Mouse (Mus musculus): Measurements from ENCODE around the gene Ces2b. TPM values are rescaled to one million over a fixed set of nuclear protein-coding genes. Genes with fewer than 3 reads are reported as not detected.
"Not testable (repeated sequence)": the region's sequence is repeated elsewhere in the genome, so short reads cannot be mapped to it uniquely, and the experiment has no call there.

Gene Ces2b
- not detected in 2 replicates for polyA plus RNA-seq (2012; ENCODE audit: insufficient read depth, insufficient read length, missing spikeins)

GRCm38 (mm10) chr8:104831440-104831839 lies at the start of gene Ces2b:
Gene Ces2b (plus strand): TSS chr8:104831572.
- Histone ChIP-seq H3K4me1 (ENCODE audit: control insufficient read depth, insufficient read depth, insufficient read length, low read length) (no peaks in the 10 kb centered on the region), H3K4me3 (ENCODE audit: insufficient read depth, low read depth, low read length) (no peak within 1 kb of the TSS), H3K27ac (replicated peaks; ENCODE audit: low read depth, low read length) (no peak within 1 kb of the TSS)

GRCm38 (mm10) chr8:104787049-104787448 lies 44.3 kb upstream of the Ces2b start:
- Histone ChIP-seq H3K4me3 (ENCODE audit: insufficient read depth, low read depth, low read length) (no peak overlapping the region), H3K27ac (replicated peaks; ENCODE audit: low read depth, low read length) (no peak overlapping the region), H3K4me1 (ENCODE audit: control insufficient read depth, insufficient read depth, insufficient read length, low read length) (no peaks in the 10 kb centered on the region)

- Histone ChIP-seq H3K4me3 (ENCODE audit: insufficient read depth, low read depth, low read length) (no peak overlapping the region), H3K4me1 (ENCODE audit: control insufficient read depth, insufficient read depth, insufficient read length, low read length) (no peaks in the 10 kb centered on the region), H3K27ac (replicated peaks; ENCODE audit: low read depth, low read length) (no peak overlapping the region)
Observed at GRCm38 (mm10) chr8:104788929-104789328, 42.4 kb upstream of the Ces2b start.

- Histone ChIP-seq H3K4me1 (ENCODE audit: control insufficient read depth, insufficient read depth, insufficient read length, low read length) (no peaks in the 10 kb centered on the region), H3K4me3 (ENCODE audit: insufficient read depth, low read depth, low read length) (no peak overlapping the region), H3K27ac (replicated peaks; ENCODE audit: low read depth, low read length) (no peak overlapping the region)
Observed at GRCm38 (mm10) chr8:104789886-104790680, 41.3 kb upstream of the Ces2b start.

GRCm38 (mm10) chr8:104799385-104799784 lies 32.0 kb upstream of the Ces2b start:
- no peak overlapping the region for H3K27ac ChIP-seq (replicated peaks; ENCODE audit: low read depth, low read length)

GRCm38 (mm10) chr8:104806127-104806526 lies 25.2 kb upstream of the Ces2b start:
- no peak overlapping the region for H3K4me3 ChIP-seq (ENCODE audit: insufficient read depth, low read depth, low read length)
- H3K27ac ChIP-seq (replicated peaks; ENCODE audit: low read depth, low read length): no peak overlapping the region
- no peaks in the 10 kb centered on the region for H3K4me1 ChIP-seq (ENCODE audit: control insufficient read depth, insufficient read depth, insufficient read length, low read length)

More at GRCm38 (mm10) chr8:104799385-104799784, 32.0 kb upstream of the Ces2b start:
- Histone ChIP-seq H3K4me1 (ENCODE audit: control insufficient read depth, insufficient read depth, insufficient read length, low read length) (no peaks in the 10 kb centered on the region), H3K4me3 (ENCODE audit: insufficient read depth, low read depth, low read length) (no peak overlapping the region)

GRCm38 (mm10) chr8:104808542-104809413 lies 22.6 kb upstream of the Ces2b start:
- no peak overlapping the region for H3K27ac ChIP-seq (replicated peaks; ENCODE audit: low read depth, low read length)
- no peaks in the 10 kb centered on the region for H3K4me1 ChIP-seq (ENCODE audit: control insufficient read depth, insufficient read depth, insufficient read length, low read length)
- H3K4me3 ChIP-seq (ENCODE audit: insufficient read depth, low read depth, low read length): no peak overlapping the region

GRCm38 (mm10) chr8:104809436-104809835 lies 21.9 kb upstream of the Ces2b start:
- H3K4me1 ChIP-seq (ENCODE audit: control insufficient read depth, insufficient read depth, insufficient read length, low read length): no peaks in the 10 kb centered on the region
- H3K27ac ChIP-seq (replicated peaks; ENCODE audit: low read depth, low read length): no peak overlapping the region
- no peak overlapping the region for H3K4me3 ChIP-seq (ENCODE audit: insufficient read depth, low read depth, low read length)

GRCm38 (mm10) chr8:104826912-104827311 lies 4.5 kb upstream of the Ces2b start:
- Histone ChIP-seq H3K4me1 (ENCODE audit: control insufficient read depth, insufficient read depth, insufficient read length, low read length) (no peaks in the 10 kb centered on the region), H3K4me3 (ENCODE audit: insufficient read depth, low read depth, low read length) (no peak overlapping the region), H3K27ac (replicated peaks; ENCODE audit: low read depth, low read length) (no peak overlapping the region)

GRCm38 (mm10) chr8:104828221-104828620 lies 3.2 kb upstream of the Ces2b start:
- H3K4me3 ChIP-seq (ENCODE audit: insufficient read depth, low read depth, low read length): no peak overlapping the region
- H3K4me1 ChIP-seq (ENCODE audit: control insufficient read depth, insufficient read depth, insufficient read length, low read length): no peaks in the 10 kb centered on the region
- H3K27ac ChIP-seq (replicated peaks; ENCODE audit: low read depth, low read length): no peak overlapping the region

GRCm38 (mm10) chr8:104841360-104842078 lies 10.1 kb downstream of the Ces2b start:
- H3K27ac ChIP-seq (replicated peaks; ENCODE audit: low read depth, low read length): no peak overlapping the region
- no peak overlapping the region for H3K4me3 ChIP-seq (ENCODE audit: insufficient read depth, low read depth, low read length)
- H3K4me1 ChIP-seq (ENCODE audit: control insufficient read depth, insufficient read depth, insufficient read length, low read length): no peaks in the 10 kb centered on the region

GRCm38 (mm10) chr8:104846831-104847230 lies 15.5 kb downstream of the Ces2b start, which contains the start of gene Ces2c:
Gene Ces2c (plus strand): TSS chr8:104847068.
- H3K27ac ChIP-seq (replicated peaks; ENCODE audit: low read depth, low read length): no peak within 1 kb of the TSS
- no peaks in the 10 kb centered on the region for H3K4me1 ChIP-seq (ENCODE audit: control insufficient read depth, insufficient read depth, insufficient read length, low read length)
- H3K4me3 ChIP-seq (ENCODE audit: insufficient read depth, low read depth, low read length): no peak within 1 kb of the TSS

GRCm38 (mm10) chr8:104847741-104848462 lies 16.5 kb downstream of the Ces2b start:
- H3K4me1 ChIP-seq (ENCODE audit: control insufficient read depth, insufficient read depth, insufficient read length, low read length): no peaks in the 10 kb centered on the region
- H3K27ac ChIP-seq (replicated peaks; ENCODE audit: low read depth, low read length): no peak overlapping the region
- no peak overlapping the region for H3K4me3 ChIP-seq (ENCODE audit: insufficient read depth, low read depth, low read length)

- H3K4me1 ChIP-seq (ENCODE audit: control insufficient read depth, insufficient read depth, insufficient read length, low read length); H3K4me3 ChIP-seq (ENCODE audit: insufficient read depth, low read depth, low read length); H3K27ac ChIP-seq (replicated peaks; ENCODE audit: low read depth, low read length): not testable (repeated sequence)
Observed at GRCm38 (mm10) chr8:104866844-104867531, 35.6 kb downstream of the Ces2b start.

Measured in brown adipose tissue, adult 24 weeks (tissue).